Mouse (Mus musculus) hindbrain, embryonic 16.5 days (tissue): ENCODE data around the gene Dmac1. TPM values are rescaled to one million over a fixed set of nuclear protein-coding genes. Genes with fewer than 3 reads are reported as not detected.
"Not testable (repeated sequence)": the region's sequence is repeated elsewhere in the genome, so short reads cannot be mapped to it uniquely, and the experiment has no call there.

Experiments
- ATAC-seq: fragments of 200-750 bp; cut with Nextera tagmentation; 2 replicates; pipeline ENCODE4 v1.8.0; 2017; ENCODE audit warnings: moderate TSS enrichment, moderate library complexity
- H3K27ac ChIP-seq: fragments of 300-500 bp; sonication (generic); 2 replicates; pipeline ENCODE4 v1.5.1; 2014; ENCODE audit warnings: low read depth, mild to moderate bottlenecking, control low read depth, low read length, moderate library complexity
- H3K27me3 ChIP-seq: fragments of 300-500 bp; sonication (generic); replicated peaks from 2 replicates; pipeline ENCODE4 v1.6.1; 2014; ENCODE audit warnings: low read length; ENCODE audit not compliant: control insufficient read depth, insufficient read depth
- H3K36me3 ChIP-seq: fragments of 300-500 bp; sonication (generic); 2 replicates; pipeline ENCODE4 v1.6.1; 2014; ENCODE audit warnings: mild to moderate bottlenecking, low read length, moderate library complexity, mixed read lengths; ENCODE audit not compliant: control insufficient read depth, insufficient read depth
- H3K4me1 ChIP-seq: fragments of 300-500 bp; sonication (generic); 2 replicates; pipeline ENCODE4 v1.6.1; 2014; ENCODE audit warnings: low read depth, low read length; ENCODE audit not compliant: control insufficient read depth, insufficient read depth
- H3K4me2 ChIP-seq: fragments of 300-500 bp; sonication (generic); 2 replicates; pipeline ENCODE4 v1.6.1; 2014; ENCODE audit warnings: mild to moderate bottlenecking, low read length, control low read depth, moderate library complexity
- H3K4me3 ChIP-seq: fragments of 300-500 bp; sonication (generic); 2 replicates; pipeline ENCODE4 v1.5.1; 2014; ENCODE audit warnings: mild to moderate bottlenecking, low read length, control low read depth, moderate library complexity
- H3K9ac ChIP-seq: fragments of 300-500 bp; sonication (generic); 2 replicates; pipeline ENCODE4 v1.6.1; 2014; ENCODE audit warnings: low read depth, mild to moderate bottlenecking, control low read depth, low read length, moderate library complexity
- H3K9me3 ChIP-seq: fragments of 300-500 bp; sonication (generic); 2 replicates; pipeline ENCODE4 v1.6.1; 2014; ENCODE audit warnings: mild to moderate bottlenecking, low read length, moderate library complexity; ENCODE audit not compliant: control insufficient read depth
- WGBS: fragments of 180-500 bp; shearing (Covaris S2); extraction: QIAGEN DNeasy Blood & Tissue Kit; methylation state at CpG from one replicate; pipeline ENCODE4 v1.1.7; 2014; 5-methylcytosine and 5-hydroxymethylcytosine counted together
- polyA plus RNA-seq: library from polyadenylated mRNA; unstranded; fragments of >200 nt; fragmentation: Nextera tagmentation; extraction: Ambion mirVana; gene quantifications from 2 replicates; pipeline ENCODE4 v1.2.1, GENCODE M21; 2015

The Dmac1 gene
- polyA plus RNA-seq, 1 experiment from 2014 or later = 93.8 TPM

DNA sequence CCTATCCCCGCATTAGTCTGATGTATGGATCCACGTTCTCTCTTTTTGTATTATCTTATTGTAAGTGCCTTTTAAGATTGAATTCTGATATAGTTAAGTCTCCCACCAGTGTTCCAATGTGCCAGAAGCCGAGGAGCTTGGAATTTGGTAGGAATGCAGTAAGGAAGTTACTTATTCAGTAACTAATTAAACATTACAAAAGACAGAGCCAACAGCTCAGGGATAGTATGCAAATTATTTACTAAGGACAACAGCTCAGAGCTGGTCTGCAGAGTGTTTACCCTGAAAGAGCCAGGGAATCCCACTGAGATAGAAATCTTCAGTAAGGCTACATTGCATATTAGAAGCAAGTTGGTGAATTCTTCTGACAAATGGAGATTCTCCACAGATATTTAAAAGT, 43.5 kb downstream of the Dmac1 start:
- H3K4me3 ChIP-seq, H3K9me3 ChIP-seq, H3K9ac ChIP-seq, H3K27me3 ChIP-seq, H3K4me2 ChIP-seq, H3K4me1 ChIP-seq, H3K36me3 ChIP-seq, ATAC-seq, H3K27ac ChIP-seq: not testable (repeated sequence)
- 22% methylated on average over 3 of the region's 3 CpGs for WGBS
